Mouse (Mus musculus): Measurements from ENCODE around the gene B430306N03Rik. TPM values are rescaled to one million over a fixed set of nuclear protein-coding genes. Genes with fewer than 3 reads are reported as not detected.
A peak's percentile ranks its signal among the peaks of the same experiment; 100 is the strongest.

Gene B430306N03Rik
- polyA plus RNA-seq, 1 experiment from 2014 or later = 1.7 TPM

GRCm38 (mm10) chr17:48324258-48324657 lies 8.3 kb downstream of the B430306N03Rik start:
- Histone ChIP-seq H3K9ac (ENCODE audit: low read depth, low read length) (no peak overlapping the region), H3K27ac (ENCODE audit: low read depth, low read length) (0 out of 2 replicates have a peak overlapping the region, but pooled peaks have one; percentile 3), H3K9me3 (ENCODE audit: control insufficient read depth, low read length) (no peaks in the 10 kb centered on the region), H3K4me2 (no peak overlapping the region), H3K27me3 (replicated peaks; ENCODE audit: control insufficient read depth, insufficient read depth, low read length) (no peaks in the 10 kb centered on the region), H3K36me3 (ENCODE audit: control insufficient read depth, insufficient read depth, low read length) (no peaks in the 10 kb centered on the region), H3K4me1 (replicated peaks; ENCODE audit: control insufficient read depth, insufficient read depth, low read length) (peaks cover 12% of the 10 kb centered on the region), H3K4me3 (ENCODE audit: low read depth, low read length) (no peak overlapping the region)
- ATAC-seq (replicated peaks; ENCODE audit: low FRiP score) (no peak), DNase-seq (ENCODE audit: low spot score) (no peak)
- 63% methylated on average over 5 of the region's 5 CpGs for WGBS

GRCm38 (mm10) chr17:48325093-48325492 lies 9.2 kb downstream of the B430306N03Rik start:
- H3K27me3 ChIP-seq (replicated peaks; ENCODE audit: control insufficient read depth, insufficient read depth, low read length) = no peaks in the 10 kb centered on the region
- ATAC-seq (replicated peaks; ENCODE audit: low FRiP score) = no peak
- H3K27ac ChIP-seq (ENCODE audit: low read depth, low read length) = no peak overlapping the region
- H3K36me3 ChIP-seq (ENCODE audit: control insufficient read depth, insufficient read depth, low read length) = no peaks in the 10 kb centered on the region
- peaks cover 12% of the 10 kb centered on the region for H3K4me1 ChIP-seq (replicated peaks; ENCODE audit: control insufficient read depth, insufficient read depth, low read length)
- H3K4me2 ChIP-seq = no peak overlapping the region
- H3K9ac ChIP-seq (ENCODE audit: low read depth, low read length) = no peak overlapping the region
- no peak overlapping the region for H3K4me3 ChIP-seq (ENCODE audit: low read depth, low read length)
- WGBS = 87% methylated on average over 6 of the region's 6 CpGs
- DNase-seq (ENCODE audit: low spot score) = no peak
- H3K9me3 ChIP-seq (ENCODE audit: control insufficient read depth, low read length) = no peaks in the 10 kb centered on the region

DNA sequence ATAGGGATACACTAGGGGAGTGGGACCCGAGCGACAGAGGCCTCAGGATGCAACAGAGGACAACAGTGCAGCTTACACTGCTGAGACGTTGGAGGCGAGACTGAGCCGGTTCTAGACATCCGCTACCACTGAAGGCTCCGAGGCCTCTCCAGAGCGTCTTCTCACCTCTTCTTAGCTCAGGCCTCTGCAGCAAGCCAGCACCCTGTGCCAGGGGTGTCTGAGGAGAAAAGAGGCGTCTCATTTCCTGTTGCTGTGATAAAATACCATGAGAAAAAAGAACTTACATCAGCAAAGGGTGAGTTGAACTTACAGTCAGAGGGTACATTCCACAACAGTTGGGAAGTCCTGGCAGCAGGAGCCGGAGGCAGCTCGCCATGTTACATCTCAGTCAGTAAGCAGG lies 9.7 kb downstream of the B430306N03Rik start:
- DNase-seq (ENCODE audit: low spot score) (no peak), ATAC-seq (replicated peaks; ENCODE audit: low FRiP score) (no peak)
- Histone ChIP-seq H3K27me3 (replicated peaks; ENCODE audit: control insufficient read depth, insufficient read depth, low read length) (no peaks in the 10 kb centered on the region), H3K9me3 (ENCODE audit: control insufficient read depth, low read length) (no peaks in the 10 kb centered on the region), H3K27ac (ENCODE audit: low read depth, low read length) (no peak overlapping the region), H3K9ac (ENCODE audit: low read depth, low read length) (no peak overlapping the region), H3K4me1 (replicated peaks; ENCODE audit: control insufficient read depth, insufficient read depth, low read length) (peaks cover 12% of the 10 kb centered on the region), H3K36me3 (ENCODE audit: control insufficient read depth, insufficient read depth, low read length) (no peaks in the 10 kb centered on the region), H3K4me3 (ENCODE audit: low read depth, low read length) (no peak overlapping the region), H3K4me2 (no peak overlapping the region)
- 76% methylated on average over 11 of the region's 11 CpGs for WGBS

GRCm38 (mm10) chr17:48326656-48327055 lies 10.7 kb downstream of the B430306N03Rik start:
- WGBS = 84% methylated on average over 4 of the region's 4 CpGs
- DNase-seq (ENCODE audit: low spot score) = no peak

DNA sequence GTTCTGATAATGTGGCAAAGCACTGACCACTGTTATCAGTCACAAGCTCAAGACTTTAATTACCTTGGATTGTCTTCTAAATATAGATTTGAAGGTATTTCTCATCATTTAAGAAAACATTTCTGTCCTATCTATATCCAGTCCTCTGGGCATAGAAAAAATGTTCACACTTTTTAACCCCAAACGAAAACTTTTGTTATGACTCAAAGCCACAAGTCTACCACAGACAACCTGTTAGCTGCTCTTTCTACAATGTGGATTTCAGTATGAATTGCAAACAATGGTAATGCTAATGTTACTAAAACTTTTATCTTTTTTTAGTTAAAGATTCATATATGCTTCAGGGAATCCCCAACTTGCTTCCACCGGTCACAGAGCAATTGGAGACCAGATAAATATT lies 16.6 kb downstream of the B430306N03Rik start:
- ATAC-seq (replicated peaks; ENCODE audit: low FRiP score) = no peak
- H3K9me3 ChIP-seq (ENCODE audit: control insufficient read depth, low read length) = no peaks in the 10 kb centered on the region
- WGBS = 84% methylated on average over 2 of the region's 2 CpGs
- H3K4me2 ChIP-seq = no peak overlapping the region
- H3K9ac ChIP-seq (ENCODE audit: low read depth, low read length) = no peak overlapping the region
- no peaks in the 10 kb centered on the region for H3K27me3 ChIP-seq (replicated peaks; ENCODE audit: control insufficient read depth, insufficient read depth, low read length)
- no peak overlapping the region for H3K27ac ChIP-seq (ENCODE audit: low read depth, low read length)
- no peak for DNase-seq (ENCODE audit: low spot score)
- no peaks in the 10 kb centered on the region for H3K36me3 ChIP-seq (ENCODE audit: control insufficient read depth, insufficient read depth, low read length)
- no peak overlapping the region for H3K4me3 ChIP-seq (ENCODE audit: low read depth, low read length)
- no peaks in the 10 kb centered on the region for H3K4me1 ChIP-seq (replicated peaks; ENCODE audit: control insufficient read depth, insufficient read depth, low read length)

More at GRCm38 (mm10) chr17:48326656-48327055, 10.7 kb downstream of the B430306N03Rik start:
- H3K27me3 ChIP-seq (replicated peaks; ENCODE audit: control insufficient read depth, insufficient read depth, low read length) = no peaks in the 10 kb centered on the region
- no peak overlapping the region for H3K4me2 ChIP-seq
- ATAC-seq (replicated peaks; ENCODE audit: low FRiP score) = no peak
- peaks cover 8% of the 10 kb centered on the region; the same call in 1 of the 2 replicates for H3K4me1 ChIP-seq (replicated peaks; ENCODE audit: control insufficient read depth, insufficient read depth, low read length)
- no peak overlapping the region for H3K9ac ChIP-seq (ENCODE audit: low read depth, low read length)
- H3K36me3 ChIP-seq (ENCODE audit: control insufficient read depth, insufficient read depth, low read length) = no peaks in the 10 kb centered on the region
- H3K9me3 ChIP-seq (ENCODE audit: control insufficient read depth, low read length) = no peaks in the 10 kb centered on the region
- H3K4me3 ChIP-seq (ENCODE audit: low read depth, low read length) = no peak overlapping the region
- no peak overlapping the region for H3K27ac ChIP-seq (ENCODE audit: low read depth, low read length)

- no peak for ATAC-seq (replicated peaks; ENCODE audit: low FRiP score)
- no peaks in the 10 kb centered on the region for H3K9me3 ChIP-seq (ENCODE audit: control insufficient read depth, low read length)
- WGBS = 89% methylated on average over 4 of the region's 4 CpGs
Observed at GRCm38 (mm10) chr17:48334186-48334585, 18.2 kb downstream of the B430306N03Rik start.

GRCm38 (mm10) chr17:48336857-48337256 lies 20.9 kb downstream of the B430306N03Rik start:
- Histone ChIP-seq H3K9me3 (ENCODE audit: control insufficient read depth, low read length) (no peaks in the 10 kb centered on the region), H3K9ac (ENCODE audit: low read depth, low read length) (no peak overlapping the region)
- 3% methylated on average over 6 of the region's 6 CpGs for WGBS

More at GRCm38 (mm10) chr17:48334186-48334585, 18.2 kb downstream of the B430306N03Rik start:
- H3K4me3 ChIP-seq (ENCODE audit: low read depth, low read length) = no peak overlapping the region
- no peaks in the 10 kb centered on the region for H3K4me1 ChIP-seq (replicated peaks; ENCODE audit: control insufficient read depth, insufficient read depth, low read length)
- H3K27ac ChIP-seq (ENCODE audit: low read depth, low read length) = no peak overlapping the region
- H3K36me3 ChIP-seq (ENCODE audit: control insufficient read depth, insufficient read depth, low read length) = no peaks in the 10 kb centered on the region
- no peak overlapping the region for H3K9ac ChIP-seq (ENCODE audit: low read depth, low read length)
- no peak for DNase-seq (ENCODE audit: low spot score)
- no peak overlapping the region for H3K4me2 ChIP-seq
- H3K27me3 ChIP-seq (replicated peaks; ENCODE audit: control insufficient read depth, insufficient read depth, low read length) = no peaks in the 10 kb centered on the region

GRCm38 (mm10) chr17:48340267-48340666 lies 24.3 kb downstream of the B430306N03Rik start:
- no peaks in the 10 kb centered on the region; the same call in none of the 2 replicates for H3K4me1 ChIP-seq (replicated peaks; ENCODE audit: control insufficient read depth, insufficient read depth, low read length)
- no peak overlapping the region for H3K9ac ChIP-seq (ENCODE audit: low read depth, low read length)
- no peaks in the 10 kb centered on the region for H3K36me3 ChIP-seq (ENCODE audit: control insufficient read depth, insufficient read depth, low read length)
- WGBS = 93% methylated on average over 1 of the region's 1 CpGs
- no peak overlapping the region for H3K27ac ChIP-seq (ENCODE audit: low read depth, low read length)
- DNase-seq (ENCODE audit: low spot score) (no peak), ATAC-seq (replicated peaks; ENCODE audit: low FRiP score) (no peak)
- H3K4me3 ChIP-seq (ENCODE audit: low read depth, low read length) = no peak overlapping the region
- no peaks in the 10 kb centered on the region for H3K27me3 ChIP-seq (replicated peaks; ENCODE audit: control insufficient read depth, insufficient read depth, low read length)
- no peaks in the 10 kb centered on the region for H3K9me3 ChIP-seq (ENCODE audit: control insufficient read depth, low read length)
- no peak overlapping the region for H3K4me2 ChIP-seq

More at GRCm38 (mm10) chr17:48336857-48337256, 20.9 kb downstream of the B430306N03Rik start:
- DNase-seq (ENCODE audit: low spot score) (peak; percentile 82), ATAC-seq (replicated peaks; ENCODE audit: low FRiP score) (peak; percentile 67; the same call in 1 of the 2 replicates)
- Histone ChIP-seq H3K27ac (ENCODE audit: low read depth, low read length) (no peak overlapping the region), H3K4me1 (replicated peaks; ENCODE audit: control insufficient read depth, insufficient read depth, low read length) (no peaks in the 10 kb centered on the region; the same call in none of the 2 replicates), H3K4me3 (ENCODE audit: low read depth, low read length) (no peak overlapping the region), H3K4me2 (no peak overlapping the region), H3K27me3 (replicated peaks; ENCODE audit: control insufficient read depth, insufficient read depth, low read length) (no peaks in the 10 kb centered on the region), H3K36me3 (ENCODE audit: control insufficient read depth, insufficient read depth, low read length) (no peaks in the 10 kb centered on the region)

- Histone ChIP-seq H3K27me3 (replicated peaks; ENCODE audit: control insufficient read depth, insufficient read depth, low read length) (no peaks in the 10 kb centered on the region), H3K27ac (ENCODE audit: low read depth, low read length) (peak overlapping the region; percentile 44; the same call in 1 of the 2 replicates), H3K36me3 (ENCODE audit: control insufficient read depth, insufficient read depth, low read length) (no peaks in the 10 kb centered on the region), H3K4me3 (ENCODE audit: low read depth, low read length) (no peak overlapping the region), H3K4me2 (no peak overlapping the region), H3K9ac (ENCODE audit: low read depth, low read length) (no peak overlapping the region), H3K4me1 (replicated peaks; ENCODE audit: control insufficient read depth, insufficient read depth, low read length) (no peaks in the 10 kb centered on the region; the same call in none of the 2 replicates), H3K9me3 (ENCODE audit: control insufficient read depth, low read length) (no peaks in the 10 kb centered on the region)
- ATAC-seq (replicated peaks; ENCODE audit: low FRiP score) (peak; percentile 63), DNase-seq (ENCODE audit: low spot score) (no peak)
- 37% methylated on average over 3 of the region's 3 CpGs for WGBS
Observed at GRCm38 (mm10) chr17:48341947-48342346, 26.0 kb downstream of the B430306N03Rik start.
